Mouse (Mus musculus) adipocyte (in vitro differentiated cells): ENCODE results near the gene Cd93.
A peak's percentile ranks its signal among the peaks of the same experiment; 100 is the strongest.

Experiments used
- DNase-seq: peaks from one replicate; pipeline ENCODE4 v3.0.0-alpha.2; 2016; ENCODE audit warnings: low spot score

Gene Cd93

GRCm38 (mm10) chr2:148402227-148402626 lies 41.1 kb downstream of the Cd93 start:
- DNase-seq = peak; percentile 28

GRCm38 (mm10) chr2:148398901-148399685 lies 44.3 kb downstream of the Cd93 start:
- no peak for DNase-seq

GRCm38 (mm10) chr2:148397784-148398100 lies 45.6 kb downstream of the Cd93 start:
- DNase-seq = peak; percentile 79

DNA sequence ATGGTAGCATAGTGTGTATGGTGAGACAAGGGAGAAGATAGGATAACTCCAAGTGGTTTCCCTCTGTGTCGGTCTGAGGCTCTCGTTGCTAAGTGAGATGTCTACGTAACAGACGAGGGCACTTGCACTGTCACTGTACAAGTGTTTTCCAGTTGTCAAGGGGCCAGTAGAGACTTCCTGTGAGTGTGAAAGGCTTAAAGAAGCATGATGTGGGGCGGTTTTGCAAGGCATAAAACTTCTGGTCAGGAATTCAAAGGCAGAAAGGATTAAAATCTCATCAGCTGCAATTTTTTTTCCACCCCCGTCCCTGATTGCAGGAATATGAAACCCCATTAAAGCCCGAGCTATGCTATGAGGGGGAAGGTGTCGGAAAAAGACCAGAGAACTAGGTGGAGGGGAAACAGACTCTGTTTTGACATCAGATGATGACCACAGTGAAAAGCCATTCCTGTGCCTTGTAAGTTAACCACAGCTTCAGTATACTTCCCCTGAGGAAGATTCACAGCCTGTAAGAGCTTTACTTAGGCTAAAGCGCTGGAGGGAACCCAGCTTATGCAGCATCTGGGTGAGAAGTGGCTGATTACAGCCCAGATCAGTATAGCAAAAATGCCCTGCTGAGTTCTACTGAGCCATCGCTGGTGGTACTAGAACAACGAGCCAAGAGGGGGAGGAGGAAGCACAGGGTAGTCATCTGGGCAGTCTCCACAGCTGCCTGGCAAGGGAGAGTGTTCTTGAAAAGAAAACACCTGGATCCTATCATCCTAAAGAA lies 46.2 kb downstream of the Cd93 start:
- DNase-seq = peak; percentile 23

DNA sequence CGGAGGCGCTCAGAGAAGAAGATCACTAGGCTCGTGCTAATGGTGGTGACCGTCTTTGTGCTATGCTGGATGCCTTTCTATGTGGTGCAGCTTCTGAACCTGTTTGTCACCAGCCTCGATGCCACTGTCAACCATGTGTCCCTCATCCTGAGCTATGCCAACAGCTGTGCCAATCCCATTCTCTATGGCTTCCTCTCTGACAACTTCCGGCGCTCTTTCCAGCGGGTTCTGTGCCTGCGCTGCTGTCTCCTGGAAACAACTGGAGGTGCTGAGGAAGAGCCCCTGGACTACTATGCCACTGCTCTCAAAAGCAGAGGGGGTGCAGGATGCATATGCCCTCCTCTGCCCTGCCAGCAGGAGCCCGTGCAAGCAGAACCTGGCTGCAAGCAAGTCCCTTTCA lies 47.2 kb downstream of the Cd93 start:
- DNase-seq = no peak

DNA sequence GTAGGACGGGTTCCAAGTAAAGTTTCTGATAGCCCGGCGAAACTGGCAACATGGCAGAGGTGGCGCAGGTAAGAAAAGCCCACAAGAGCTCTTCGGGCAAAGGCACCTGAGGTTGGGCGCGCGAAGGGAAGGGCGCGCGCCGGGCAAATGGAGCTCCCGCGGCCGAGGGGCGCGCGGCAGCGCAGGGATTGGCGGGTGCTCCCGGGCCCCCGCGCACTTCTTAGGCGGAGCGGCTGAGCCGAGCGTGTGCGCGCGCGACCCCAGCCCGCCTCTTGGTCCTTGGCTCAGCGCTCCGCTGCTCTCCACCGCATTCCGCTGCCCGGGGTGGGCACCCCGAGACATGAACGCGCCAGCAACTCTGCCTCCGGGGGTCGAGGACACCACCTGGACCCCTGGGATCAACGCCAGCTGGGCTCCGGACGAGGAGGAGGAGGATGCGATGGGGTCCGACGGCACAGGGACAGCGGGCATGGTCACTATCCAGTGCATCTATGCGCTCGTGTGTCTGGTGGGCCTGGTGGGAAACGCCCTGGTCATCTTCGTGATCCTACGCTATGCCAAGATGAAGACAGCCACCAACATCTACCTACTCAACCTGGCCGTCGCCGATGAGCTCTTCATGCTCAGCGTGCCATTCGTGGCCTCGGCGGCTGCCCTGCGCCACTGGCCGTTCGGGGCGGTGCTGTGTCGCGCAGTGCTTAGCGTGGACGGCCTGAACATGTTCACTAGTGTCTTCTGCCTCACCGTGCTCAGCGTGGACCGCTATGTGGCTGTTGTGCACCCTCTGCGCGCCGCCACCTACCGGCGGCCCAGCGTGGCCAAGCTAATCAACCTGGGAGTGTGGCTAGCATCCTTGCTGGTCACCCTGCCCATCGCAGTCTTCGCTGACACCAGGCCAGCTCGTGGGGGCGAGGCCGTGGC lies 48.0 kb downstream of the Cd93 start, which contains the start of gene Sstr4:
Sstr4 (plus strand) TSS at position 214 of the 921 bp plus-strand sequence.
- no peak for DNase-seq

DNA sequence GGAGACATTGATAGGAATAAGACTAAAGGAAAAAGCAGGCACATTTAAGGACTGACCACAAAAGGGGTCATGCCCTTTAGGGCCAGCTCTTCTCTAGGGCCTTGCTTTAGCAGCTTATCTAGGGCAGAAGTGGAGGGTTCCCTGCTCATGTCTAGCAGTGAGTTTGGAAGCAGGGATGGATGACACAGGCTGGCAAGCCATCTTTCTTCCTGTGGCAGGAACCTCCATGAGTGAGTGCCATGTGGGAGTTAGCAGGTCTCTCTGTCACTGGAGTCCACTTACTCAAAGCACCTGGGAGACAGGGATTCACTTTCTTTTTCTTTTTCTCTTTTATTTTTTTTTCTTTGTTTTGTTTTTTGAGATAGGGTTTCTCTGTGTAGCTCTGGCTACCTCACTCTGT lies 49.5 kb downstream of the Cd93 start:
- no peak for DNase-seq

DNA sequence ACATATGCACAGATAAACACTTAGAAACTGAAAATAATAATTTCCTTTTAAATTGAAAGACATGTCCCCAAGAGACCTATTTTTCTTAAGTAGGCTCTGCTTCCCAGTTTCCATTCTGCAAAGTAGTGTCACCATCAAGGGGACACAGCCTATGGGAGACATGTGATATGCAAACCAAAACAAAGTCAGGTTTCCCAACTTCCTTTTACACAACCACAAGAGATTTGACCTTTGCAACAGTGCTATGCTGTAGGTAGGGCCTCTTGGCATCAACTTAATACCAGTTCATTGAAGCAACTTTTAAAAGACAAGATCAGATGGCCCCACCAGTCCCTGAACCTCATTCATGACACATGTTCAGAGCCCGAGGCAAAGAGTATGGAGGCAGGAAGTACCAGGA lies 50.2 kb downstream of the Cd93 start:
- peak; percentile 27 for DNase-seq

DNA sequence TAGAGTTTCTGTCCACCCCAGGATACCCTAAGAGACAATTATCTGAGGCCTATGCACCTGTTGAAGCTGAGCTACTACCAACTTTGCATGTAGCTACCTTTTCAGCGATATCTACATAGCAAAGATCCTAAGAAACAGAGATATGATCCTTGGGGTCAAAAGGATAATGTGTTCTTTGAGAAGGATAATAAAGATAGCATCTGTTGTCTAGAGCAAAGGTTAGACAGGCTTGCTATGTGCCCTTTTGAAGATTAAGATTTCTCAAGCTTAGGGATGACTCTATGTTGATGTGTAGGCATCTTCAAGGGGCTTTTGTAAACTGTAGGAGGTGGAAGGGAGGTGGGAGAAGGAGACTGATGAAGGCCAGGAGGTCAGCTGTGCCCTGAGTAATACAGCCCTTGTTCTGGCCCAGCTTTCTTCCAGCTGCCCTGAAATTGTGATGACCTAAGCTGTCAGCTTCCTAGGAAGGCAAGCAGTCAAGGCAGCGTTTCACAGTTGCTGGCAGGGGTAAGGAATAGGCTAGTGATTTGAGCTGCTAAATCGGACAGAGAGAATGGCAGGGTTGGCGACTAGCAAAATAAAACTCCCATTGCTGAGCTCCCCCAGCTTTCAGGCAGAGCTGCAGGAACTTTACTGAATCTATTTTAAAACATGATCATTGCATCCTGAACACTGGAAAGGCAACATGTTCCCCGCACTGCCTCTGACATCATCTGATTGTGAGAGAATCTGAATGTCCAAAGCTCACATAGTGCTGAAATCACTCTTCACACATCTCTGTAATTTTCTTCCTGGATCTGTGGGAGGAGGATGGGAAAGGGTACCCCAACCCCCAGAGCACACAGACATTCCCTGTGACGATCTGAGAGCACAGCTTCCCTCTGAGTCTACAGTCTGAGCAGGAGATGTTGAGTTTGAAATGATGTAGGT lies 55.4 kb downstream of the Cd93 start:
- no peak for DNase-seq

- no peak for DNase-seq
These were observed 56.4 kb downstream of the Cd93 start for GRCm38 (mm10) chr2:148386927-148387326.
